Mouse (Mus musculus): Measurements from ENCODE around the gene Ykt6. TPM values are rescaled to one million over a fixed set of nuclear protein-coding genes. Genes with fewer than 3 reads are reported as not detected.

Ykt6 gene
- total RNA-seq, 2 experiments from 2014 or later, result 37.0 to 44.9 TPM

- DNase-seq (ENCODE audit: low spot score), result no peak
Measured at GRCm38 (mm10) chr11:5948546-5949250, 6.8 kb upstream of the Ykt6 start.

GRCm38 (mm10) chr11:5949586-5950352 lies 5.7 kb upstream of the Ykt6 start, which contains the start of gene Gck:
TSS of gene Gck (minus strand) at chr11:5950081.
- DNase-seq (ENCODE audit: low spot score), result no peak

- DNase-seq (ENCODE audit: low spot score), result peak; percentile 39
Measured at GRCm38 (mm10) chr11:5952501-5952900, 3.0 kb upstream of the Ykt6 start.

GRCm38 (mm10) chr11:5953130-5953765 lies 2.2 kb upstream of the Ykt6 start:
- peak; percentile 24 for DNase-seq (ENCODE audit: low spot score)

GRCm38 (mm10) chr11:5954435-5954834 lies 1.1 kb upstream of the Ykt6 start:
- DNase-seq (ENCODE audit: low spot score), result no peak

- no peak for DNase-seq (ENCODE audit: low spot score)
Measured at GRCm38 (mm10) chr11:5954965-5955504, 458 bp upstream of the Ykt6 start.

- DNase-seq (ENCODE audit: low spot score), result no peak
Measured at GRCm38 (mm10) chr11:5960051-5960450, 4.6 kb downstream of the Ykt6 start.

- no peak for DNase-seq (ENCODE audit: low spot score)
Measured at GRCm38 (mm10) chr11:5965865-5966264, 10.4 kb downstream of the Ykt6 start.

GRCm38 (mm10) chr11:5966751-5967150 lies 11.3 kb downstream of the Ykt6 start:
- no peak for DNase-seq (ENCODE audit: low spot score)

- DNase-seq (ENCODE audit: low spot score), result no peak
Measured at GRCm38 (mm10) chr11:5968223-5968622, 12.7 kb downstream of the Ykt6 start.

- DNase-seq (ENCODE audit: low spot score), result no peak
Measured at GRCm38 (mm10) chr11:5971202-5971601, 15.7 kb downstream of the Ykt6 start.

GRCm38 (mm10) chr11:5973151-5973550 lies 17.7 kb downstream of the Ykt6 start:
- DNase-seq (ENCODE audit: low spot score), result no peak

GRCm38 (mm10) chr11:5974053-5974452 lies 18.6 kb downstream of the Ykt6 start:
- DNase-seq (ENCODE audit: low spot score), result no peak

GRCm38 (mm10) chr11:5975068-5975467 lies 19.6 kb downstream of the Ykt6 start:
- no peak for DNase-seq (ENCODE audit: low spot score)

- DNase-seq (ENCODE audit: low spot score), result peak; percentile 74
Measured at GRCm38 (mm10) chr11:5976106-5976505, 20.6 kb downstream of the Ykt6 start.

GRCm38 (mm10) chr11:5979088-5979487 lies 23.6 kb downstream of the Ykt6 start:
- DNase-seq (ENCODE audit: low spot score), result no peak

GRCm38 (mm10) chr11:5980108-5980507 lies 24.6 kb downstream of the Ykt6 start:
- no peak for DNase-seq (ENCODE audit: low spot score)

- no peak for DNase-seq (ENCODE audit: low spot score)
Measured at GRCm38 (mm10) chr11:5980561-5980960, 25.1 kb downstream of the Ykt6 start.

GRCm38 (mm10) chr11:5981323-5981722 lies 25.8 kb downstream of the Ykt6 start:
- DNase-seq (ENCODE audit: low spot score), result no peak

- DNase-seq (ENCODE audit: low spot score), result no peak
Measured at GRCm38 (mm10) chr11:5983629-5984028, 28.1 kb downstream of the Ykt6 start.

GRCm38 (mm10) chr11:5988126-5988525 lies 32.6 kb downstream of the Ykt6 start:
- DNase-seq (ENCODE audit: low spot score), result no peak

GRCm38 (mm10) chr11:5989954-5990593 lies 34.6 kb downstream of the Ykt6 start:
- DNase-seq (ENCODE audit: low spot score), result no peak

All from gastrocnemius, adult 18-20 months (tissue).